Mouse (Mus musculus): ENCODE results near the gene Cadps. TPM values are rescaled to one million over a fixed set of nuclear protein-coding genes. Genes with fewer than 3 reads are reported as not detected.

Gene Cadps
- polyA plus RNA-seq, 1 experiment: 6.0 TPM

DNA sequence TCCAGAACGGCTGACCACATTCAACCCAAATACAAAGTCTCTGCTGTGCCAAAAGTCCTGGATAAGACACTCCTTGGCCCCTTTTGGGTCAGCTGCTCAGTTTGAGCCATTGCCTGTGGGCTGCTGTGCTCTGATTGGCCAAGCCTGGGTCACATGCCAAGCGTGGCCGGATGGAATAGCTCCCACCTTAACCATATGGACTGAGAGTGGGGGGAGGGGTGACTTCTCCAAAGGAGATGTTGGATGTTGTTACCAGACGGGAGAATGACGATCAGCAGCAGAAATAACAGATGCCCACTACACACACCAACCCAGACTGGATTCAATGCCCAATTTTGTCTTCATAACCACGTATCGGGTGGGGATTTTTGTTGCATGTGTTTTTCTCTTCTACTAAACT, 488.0 kb downstream of the Cadps start:
- no peak for DNase-seq
- H3K4me1 ChIP-seq (replicated peaks; ENCODE audit: control insufficient read depth, insufficient read depth, low read length): no peaks in the 10 kb centered on the region
- no peak overlapping the region for H3K4me3 ChIP-seq (ENCODE audit: control insufficient read depth, insufficient read depth, low read length)
- H3K27ac ChIP-seq (ENCODE audit: control insufficient read depth, insufficient read depth, low read length): no peak overlapping the region
- no peaks in the 10 kb centered on the region; the same call in 1 of the 2 replicates for H3K27me3 ChIP-seq (ENCODE audit: control insufficient read depth, insufficient read depth, low read length)
- 51% methylated on average over 7 of the region's 7 CpGs for WGBS
- H3K36me3 ChIP-seq (ENCODE audit: control insufficient read depth, insufficient read depth, low read length): no peaks in the 10 kb centered on the region
- no peak for TF ChIP-seq POLR2A (IDR thresholded peaks at IDR 0.05; ENCODE audit: control insufficient read depth, extremely low read depth, insufficient read depth, low read length, poor library complexity)

DNA sequence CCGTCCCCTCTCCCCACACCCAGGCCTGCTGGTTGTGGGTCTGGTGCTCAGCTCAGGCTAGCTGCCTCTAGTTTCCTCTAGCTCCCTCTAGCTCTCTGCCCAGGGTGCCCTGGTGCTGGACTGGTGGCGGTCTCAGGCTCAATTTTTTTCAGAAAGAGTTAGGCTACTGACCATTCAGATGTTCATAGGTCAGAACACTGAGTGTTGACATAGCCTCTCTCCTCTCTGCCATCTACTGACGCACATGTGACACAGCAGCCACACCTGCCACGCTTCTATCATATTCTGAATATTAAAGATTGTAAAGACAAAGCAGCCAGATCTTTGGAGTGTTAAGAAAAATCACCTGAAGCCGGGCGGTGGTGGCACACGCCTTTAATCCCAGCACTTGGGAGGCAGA, 489.3 kb downstream of the Cadps start:
- TF ChIP-seq POLR2A (IDR thresholded peaks at IDR 0.05; ENCODE audit: control insufficient read depth, extremely low read depth, insufficient read depth, low read length, poor library complexity) (no peak), CTCF (IDR thresholded peaks at IDR 0.05; ENCODE audit: borderline replicate concordance, control insufficient read depth, extremely low read depth, insufficient read depth, low read length, poor library complexity) (no peak)
- no peaks in the 10 kb centered on the region for H3K27me3 ChIP-seq (ENCODE audit: control insufficient read depth, insufficient read depth, low read length)
- H3K4me3 ChIP-seq (ENCODE audit: control insufficient read depth, insufficient read depth, low read length): no peak overlapping the region
- no peak overlapping the region for H3K27ac ChIP-seq (ENCODE audit: control insufficient read depth, insufficient read depth, low read length)
- H3K4me1 ChIP-seq (replicated peaks; ENCODE audit: control insufficient read depth, insufficient read depth, low read length): no peaks in the 10 kb centered on the region
- H3K36me3 ChIP-seq (ENCODE audit: control insufficient read depth, insufficient read depth, low read length): no peaks in the 10 kb centered on the region
- 79% methylated on average over 7 of the region's 7 CpGs for WGBS
- DNase-seq: no peak
